Mouse (Mus musculus) Patski (cell line): ENCODE measurements around the gene Slc30a1. TPM values are rescaled to one million over a fixed set of nuclear protein-coding genes. Genes with fewer than 3 reads are reported as not detected.

Source experiments
- ATAC-seq: fragments of 100-300 bp; one replicate; pipeline ENCODE4 v1.8.0; 2021
- CTCF ChIA-PET: fragments of 350-600 bp; sonication (Branson Sonifier 250); formaldehyde crosslinking; loops from one replicate; lab custom pipeline; 2022; ENCODE audit warnings: inconsistent platforms; lab: Charles Lee
- POLR2A ChIA-PET: fragments of 350-600 bp; sonication (Branson Sonifier 250); formaldehyde crosslinking; loops from one replicate; lab custom pipeline; 2022; ENCODE audit warnings: antibody characterized with exemption, inconsistent platforms; lab: Charles Lee
- DNase-seq: peaks from one replicate; pipeline ENCODE4 v3.0.0-alpha.2; 2011; ENCODE audit warnings: low read depth, low spot score
- H3K27me3 ChIP-seq: fragments of 371-371 bp; one replicate; pipeline ENCODE4 v1.5.1; 2021
- CTCF ChIP-seq: fragments of 100-300 bp; IDR thresholded peaks from one replicate; pipeline ENCODE4 v1.5.1; 2021
- in situ Hi-C: fragments of 300-500 bp; cut with MboI; formaldehyde crosslinking; loops from 3 replicates; pipeline ENCODE4 v1.11.1; 2018; ENCODE audit warnings: low pct_unique_long_range_greater_than_20kb, mixed read lengths
- polyA plus RNA-seq: library from polyadenylated mRNA; unstranded; gene quantifications from one replicate; pipeline ENCODE4 v1.2.3, GENCODE M21; 2021

The Slc30a1 gene
- polyA plus RNA-seq, 1 experiment from 2014 or later = 17.4 TPM

GRCm38 (mm10) chr1:191952733-191953335 is 46.3 kb downstream of the Slc30a1 start:
- no peaks in the 10 kb centered on the region for H3K27me3 ChIP-seq
- ATAC-seq = no peak
- no peak for DNase-seq
- in situ Hi-C loops = loop anchor here (10.0 kb wide), 1 partner anchor 118 kb away; no protein-coding TSS in a partner anchor
- POLR2A ChIA-PET = no interaction called here
- CTCF ChIA-PET = interaction anchor here (1.3 kb wide), 1 partner anchor 62 kb away, joined by 4 read pairs; no protein-coding TSS in a partner anchor
- TF ChIP-seq CTCF = no peak

- in situ Hi-C loops = loop anchor here (10.0 kb wide), 1 partner anchor 120 kb away; no protein-coding TSS in a partner anchor
- no peaks in the 10 kb centered on the region for H3K27me3 ChIP-seq
- TF ChIP-seq CTCF = no peak
- DNase-seq (no peak), ATAC-seq (no peak)
- ChIA-PET CTCF (interaction anchor here (1.5 to 2.7 kb wide), 2 partner anchors 9 to 121 kb away, joined by 4 to 10 read pairs; no protein-coding TSS in a partner anchor), POLR2A (no interaction called here)
These were observed 48.5 kb downstream of the Slc30a1 start for GRCm38 (mm10) chr1:191955101-191955500.

GRCm38 (mm10) chr1:191956261-191956660 is 49.7 kb downstream of the Slc30a1 start:
- ChIA-PET CTCF (interaction anchor here (1.5 to 2.7 kb wide), 2 partner anchors 8 to 122 kb away, joined by 4 to 10 read pairs; no protein-coding TSS in a partner anchor), POLR2A (no interaction called here)
- in situ Hi-C loops = loop anchor here (10.0 kb wide), 1 partner anchor 121 kb away; no protein-coding TSS in a partner anchor
- ATAC-seq (no peak), DNase-seq (no peak)
- no peaks in the 10 kb centered on the region for H3K27me3 ChIP-seq
- TF ChIP-seq CTCF = no peak

GRCm38 (mm10) chr1:191956871-191957270 is 50.3 kb downstream of the Slc30a1 start:
- H3K27me3 ChIP-seq = no peaks in the 10 kb centered on the region
- POLR2A ChIA-PET = no interaction called here
- in situ Hi-C loops = loop anchor here (10.0 kb wide), 1 partner anchor 122 kb away; no protein-coding TSS in a partner anchor
- CTCF ChIA-PET = interaction anchor here (1.2 to 2.7 kb wide), 2 partner anchors 32 to 122 kb away, joined by 3 to 10 read pairs; no protein-coding TSS in a partner anchor
- ATAC-seq (peak; percentile 36), DNase-seq (no peak)
- no peak for TF ChIP-seq CTCF

- TF ChIP-seq CTCF = no peak
- DNase-seq = no peak
- ChIA-PET CTCF (interaction anchor here (1.2 to 1.7 kb wide), 2 partner anchors 33 to 136 kb away, joined by 3 to 8 read pairs; no protein-coding TSS in a partner anchor), POLR2A (interaction anchor here (0.6 kb wide), 1 partner anchor 139 kb away, joined by 3 read pairs; no protein-coding TSS in a partner anchor)
- in situ Hi-C loops = loop anchor here (10.0 kb wide), 1 partner anchor 123 kb away; no protein-coding TSS in a partner anchor
- ATAC-seq = no peak
- H3K27me3 ChIP-seq = no peaks in the 10 kb centered on the region
These were observed 50.8 kb downstream of the Slc30a1 start for GRCm38 (mm10) chr1:191957321-191957720.

GRCm38 (mm10) chr1:191960946-191961345 is 54.4 kb downstream of the Slc30a1 start:
- ChIA-PET POLR2A (no interaction called here), CTCF (interaction anchor here (1.0 to 1.4 kb wide), 4 partner anchors 126 to 135 kb away, joined by 3 to 6 read pairs (median 4); no protein-coding TSS in a partner anchor)
- DNase-seq (no peak), ATAC-seq (no peak)
- H3K27me3 ChIP-seq = no peaks in the 10 kb centered on the region
- in situ Hi-C loops = no loop called here
- no peak for TF ChIP-seq CTCF

Other genes starting within 250 kb of the Slc30a1 start
- gene Lpgat1, start 188.9 kb upstream of the Slc30a1 start, polyA plus RNA-seq = 96.9 TPM
- gene Nek2, start 85.3 kb upstream of the Slc30a1 start, polyA plus RNA-seq = 34.7 TPM
- 0.06 TPM for gene Rd3, start 70.6 kb downstream of the Slc30a1 start, polyA plus RNA-seq
- gene Traf5, start 185.8 kb downstream of the Slc30a1 start, polyA plus RNA-seq = 23.2 TPM
- gene Rcor3, start 231.3 kb downstream of the Slc30a1 start, polyA plus RNA-seq = 34.2 TPM